Mouse (Mus musculus): ENCODE results near the gene Dnajb2.

- no peak for TF ChIP-seq POLR2A (IDR thresholded peaks at IDR 0.05; ENCODE audit: borderline replicate concordance, low read depth, low read length)
- TF ChIP-seq CTCF (IDR thresholded peaks at IDR 0.05; ENCODE audit: low read depth, low read length): no peak
Observed at GRCm38 (mm10) chr1:75190577-75190976, 45.6 kb upstream of the Dnajb2 start.

Data from bone marrow macrophage, adult 2 months (primary cell).